Mouse (Mus musculus) lung, postnatal 14 days (tissue): Measurements from ENCODE around the gene Ppfia2.
A peak's percentile ranks its signal among the peaks of the same experiment; 100 is the strongest.

Experiments used
- DNase-seq: peaks from one replicate; pipeline ENCODE4 v3.0.0; 2021

Gene Ppfia2

DNA sequence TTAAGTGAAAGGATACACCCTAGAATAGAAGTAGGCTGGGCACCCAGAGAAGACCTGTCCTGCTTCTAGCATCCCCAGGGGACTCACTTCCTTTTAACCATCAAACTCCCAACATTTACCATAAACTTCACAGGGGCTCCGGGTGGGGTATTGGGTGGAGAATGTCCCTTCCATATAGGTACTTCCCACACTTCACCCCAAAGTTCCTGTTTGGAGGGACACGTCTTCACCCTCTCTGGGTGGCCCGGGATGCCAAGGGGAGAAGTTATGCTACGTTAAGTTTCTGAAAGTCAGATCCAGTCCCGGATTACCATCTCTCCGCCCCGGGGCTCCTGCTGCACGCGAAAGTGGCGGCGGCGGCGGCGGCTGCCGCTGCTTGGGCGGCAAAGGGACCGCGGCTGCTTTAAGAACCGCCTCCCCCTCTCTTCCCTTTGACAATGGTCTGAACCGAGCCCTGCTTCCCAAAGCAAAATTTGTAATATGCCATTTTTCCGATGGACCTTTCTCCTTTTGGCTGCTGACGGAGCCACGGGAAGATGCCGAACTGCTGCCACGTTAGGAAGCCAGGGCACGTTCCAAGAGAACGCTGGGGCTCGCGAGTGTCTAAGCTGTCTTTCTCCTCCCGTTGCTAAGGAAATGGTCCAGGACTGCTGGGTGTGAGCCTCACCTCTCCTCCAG, at the start of gene Ppfia2:
Ppfia2 (plus strand) TSS at position 485 of the 678 bp plus-strand sequence.
- DNase-seq: peak; percentile 3

DNA sequence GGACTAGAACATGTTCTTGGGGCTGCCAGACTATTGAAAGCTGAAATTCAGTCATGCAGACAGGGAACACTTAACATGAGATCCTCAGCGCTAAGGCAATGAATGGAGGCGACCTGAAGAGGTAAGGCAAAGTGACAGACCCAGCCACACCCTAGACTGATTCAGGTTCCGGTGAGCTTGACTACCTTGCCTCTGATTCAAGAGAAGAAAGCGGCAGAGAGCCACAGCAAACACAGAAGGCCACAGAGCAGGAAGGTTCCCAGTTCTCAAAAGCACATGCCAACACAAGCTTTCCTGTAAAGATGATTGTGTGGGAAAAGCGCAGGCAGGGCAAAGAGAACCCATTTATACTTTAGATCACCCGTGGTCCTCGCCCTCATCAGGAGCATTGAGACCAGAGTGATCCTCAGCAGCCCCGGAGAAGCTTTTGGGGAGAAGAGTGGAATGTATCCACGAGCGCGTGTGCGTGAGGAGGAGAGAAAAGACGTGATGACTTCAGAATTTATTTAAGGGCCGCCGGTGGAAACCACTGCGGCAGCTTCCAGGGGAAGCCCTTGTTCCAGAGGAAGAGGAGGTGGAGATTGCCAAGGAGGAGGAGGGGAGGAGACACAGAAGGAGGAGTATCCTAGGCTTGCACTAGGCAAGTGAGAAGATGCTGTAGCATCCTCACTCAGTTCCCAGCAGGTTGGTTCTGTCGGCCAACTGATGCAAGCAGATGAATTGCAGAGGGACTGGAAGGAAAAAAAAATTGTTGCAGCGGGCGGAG, 1.0 kb upstream of the Ppfia2 start:
- no peak for DNase-seq

DNA sequence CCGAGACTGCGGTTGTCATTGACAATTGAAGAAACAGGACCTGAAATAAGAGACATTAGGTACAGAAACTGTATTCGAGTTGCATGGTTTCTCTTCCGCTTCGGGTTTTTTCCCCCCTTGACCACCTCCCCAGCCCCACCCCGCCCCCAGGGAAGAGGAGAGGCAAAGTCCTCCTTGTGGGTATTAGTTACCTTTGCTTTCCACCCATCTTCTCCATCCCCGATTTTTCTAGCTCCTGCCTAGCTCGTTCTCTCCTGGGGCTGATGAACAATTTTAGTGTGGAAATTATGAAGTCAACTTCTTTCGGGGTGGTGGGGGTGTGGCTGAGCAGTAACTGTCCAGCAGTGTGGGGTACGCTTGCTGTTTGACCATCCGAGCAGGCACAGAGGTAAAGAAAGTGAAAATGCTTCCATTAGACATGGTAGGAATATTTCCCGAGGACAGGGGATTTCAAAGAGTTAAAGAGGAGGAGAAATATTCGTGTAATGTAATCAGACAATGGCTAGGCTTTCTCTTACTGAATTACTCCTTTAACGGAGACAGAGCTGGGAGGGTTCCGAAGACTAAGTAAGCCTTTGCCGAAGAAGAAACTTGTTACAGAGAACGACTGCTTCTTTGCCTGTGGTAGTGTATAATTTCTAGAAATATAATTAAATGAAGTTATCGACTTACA, 530 bp downstream of the Ppfia2 start:
- DNase-seq: no peak

DNA sequence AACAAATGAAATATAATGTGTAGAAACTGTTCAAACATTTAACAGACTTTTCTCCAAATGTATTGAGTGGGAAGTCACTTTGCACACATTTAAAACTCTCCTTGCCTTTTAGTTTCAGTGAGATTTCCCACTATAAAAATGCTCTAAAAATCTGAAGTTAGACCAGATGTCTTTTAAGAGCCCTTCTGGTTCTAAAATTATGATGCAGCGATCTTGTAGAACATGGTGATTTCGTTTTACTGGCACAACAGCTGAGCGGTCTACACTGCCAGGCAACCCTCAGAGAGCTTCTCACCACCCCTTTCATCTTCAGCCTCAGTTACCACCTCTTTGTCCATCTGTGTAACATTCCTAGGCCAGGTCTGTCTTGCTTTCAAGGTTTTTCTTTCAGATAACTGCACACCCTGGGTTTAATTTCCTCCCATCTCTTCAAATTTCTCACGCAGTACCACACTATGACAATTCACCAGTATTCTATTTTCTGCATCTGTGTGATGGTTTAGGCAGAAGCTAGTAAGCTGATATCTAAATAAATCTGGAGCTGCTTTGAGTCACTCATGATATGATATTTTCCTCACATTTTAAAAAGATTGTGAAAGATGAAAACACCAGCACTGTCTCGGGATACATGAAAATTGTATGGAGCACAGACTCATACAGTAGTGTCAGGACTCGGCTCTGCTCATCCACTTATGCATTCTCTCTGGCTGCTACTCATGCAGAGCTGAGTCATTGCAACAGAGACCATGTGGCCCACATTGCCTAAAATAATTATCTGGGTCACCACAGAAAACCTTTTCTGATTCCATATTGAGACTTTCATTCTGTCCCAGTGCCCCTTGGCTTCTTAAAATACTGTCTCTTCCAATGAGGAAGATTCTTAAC, 39.4 kb downstream of the Ppfia2 start:
- no peak for DNase-seq

DNA sequence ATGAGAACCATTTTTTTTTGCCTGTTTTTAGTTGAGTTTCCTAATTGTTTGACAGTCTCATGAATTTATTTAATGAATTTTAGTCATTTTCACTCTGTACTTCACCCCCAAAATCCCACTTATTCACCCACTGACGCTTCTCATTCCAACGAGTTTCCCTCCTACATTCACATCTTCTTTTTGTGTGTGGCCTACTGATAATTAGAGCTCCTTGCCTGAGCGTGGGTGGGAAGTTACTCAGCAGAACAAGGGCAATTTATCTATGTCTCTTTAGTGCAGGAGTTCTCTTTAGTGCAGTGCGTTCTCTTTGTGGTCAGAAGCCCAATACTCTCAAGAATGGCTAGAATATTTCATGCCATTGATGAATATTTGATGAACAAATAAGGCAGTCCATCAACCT, 95.9 kb downstream of the Ppfia2 start:
- DNase-seq: no peak

DNA sequence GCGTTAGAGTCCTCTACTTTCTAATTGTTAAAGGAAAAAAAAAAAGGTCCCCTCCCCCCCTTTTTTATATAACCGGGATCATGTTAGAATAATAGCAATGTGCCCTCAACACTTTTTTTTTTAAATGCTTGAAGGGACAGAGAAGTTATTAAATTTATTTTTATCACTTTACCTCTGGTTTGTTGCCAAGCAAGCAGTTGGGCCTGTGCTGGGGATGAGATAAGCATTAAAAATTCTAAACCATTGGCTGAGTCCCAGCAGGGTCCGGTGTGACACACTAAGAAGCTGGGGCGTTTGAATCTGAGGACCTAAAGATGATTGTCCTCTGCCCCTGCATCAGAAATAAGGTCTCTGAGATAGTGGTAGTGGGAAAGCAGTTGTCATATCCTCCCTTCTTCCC, 114.9 kb downstream of the Ppfia2 start:
- no peak for DNase-seq

DNA sequence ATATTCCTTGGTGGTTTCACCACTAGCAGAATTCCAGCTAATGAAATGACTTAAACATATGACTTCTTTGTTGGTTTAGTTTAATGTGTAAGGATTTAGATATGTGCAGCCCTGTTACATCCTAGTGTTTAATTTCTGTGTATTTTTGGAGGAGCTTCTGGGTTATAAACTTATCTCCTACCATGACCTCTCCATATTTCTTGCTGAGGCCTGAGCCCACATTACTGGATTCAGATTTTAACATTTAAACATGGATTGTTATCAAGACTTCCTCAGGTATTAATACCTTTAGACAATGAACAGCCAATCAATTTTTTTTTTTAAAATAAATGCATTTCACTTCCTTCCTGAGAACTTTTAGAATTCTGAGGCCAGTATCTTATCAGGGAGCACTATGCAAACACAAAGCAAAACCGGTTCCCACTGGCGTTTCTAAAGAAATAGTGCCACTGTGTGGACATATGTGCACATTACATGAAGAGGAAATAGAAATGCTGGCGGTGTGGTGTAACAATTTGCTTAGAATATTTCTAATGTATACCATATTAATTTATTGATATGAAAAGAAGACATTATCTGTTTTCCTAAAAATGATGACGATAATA, 115.4 kb downstream of the Ppfia2 start:
- DNase-seq: peak; percentile 10

DNA sequence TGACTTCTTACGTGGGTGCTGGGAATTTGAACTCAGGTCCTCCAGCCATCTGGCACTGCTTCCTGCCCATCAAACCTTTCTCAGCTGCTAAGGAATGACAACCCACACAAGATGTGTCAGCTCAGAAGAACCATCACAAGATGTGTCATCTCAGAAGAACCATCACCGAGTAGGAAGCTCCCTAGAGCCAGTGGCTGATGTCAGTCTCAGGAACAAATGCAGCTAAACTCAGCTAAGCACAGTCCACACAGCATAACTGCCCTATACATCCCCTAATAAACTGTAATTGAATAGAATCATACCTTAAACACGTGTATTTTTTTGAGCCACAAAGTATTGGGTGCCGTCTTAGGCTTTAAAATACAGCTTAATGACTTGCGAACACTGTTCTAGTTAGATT, 117.7 kb downstream of the Ppfia2 start:
- DNase-seq: no peak

DNA sequence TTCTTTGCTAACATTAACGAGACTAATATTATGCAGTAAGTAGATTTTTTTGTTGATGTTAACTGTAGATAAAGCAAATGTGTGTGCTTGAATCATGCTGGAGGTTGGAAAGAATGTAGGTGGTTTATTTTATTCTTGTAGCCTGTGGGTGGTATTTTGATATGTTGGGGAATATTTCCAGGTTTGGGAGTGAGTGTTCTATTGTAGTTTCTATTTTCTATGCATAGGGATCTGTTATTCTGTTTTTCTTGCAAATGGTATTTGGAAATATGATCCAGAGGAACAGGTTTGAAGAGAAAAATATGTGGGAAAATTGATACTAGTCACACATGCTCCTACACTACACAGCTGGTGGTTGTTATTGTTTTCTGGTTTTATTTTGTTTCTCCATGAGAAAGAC, 120.8 kb downstream of the Ppfia2 start:
- DNase-seq: no peak

DNA sequence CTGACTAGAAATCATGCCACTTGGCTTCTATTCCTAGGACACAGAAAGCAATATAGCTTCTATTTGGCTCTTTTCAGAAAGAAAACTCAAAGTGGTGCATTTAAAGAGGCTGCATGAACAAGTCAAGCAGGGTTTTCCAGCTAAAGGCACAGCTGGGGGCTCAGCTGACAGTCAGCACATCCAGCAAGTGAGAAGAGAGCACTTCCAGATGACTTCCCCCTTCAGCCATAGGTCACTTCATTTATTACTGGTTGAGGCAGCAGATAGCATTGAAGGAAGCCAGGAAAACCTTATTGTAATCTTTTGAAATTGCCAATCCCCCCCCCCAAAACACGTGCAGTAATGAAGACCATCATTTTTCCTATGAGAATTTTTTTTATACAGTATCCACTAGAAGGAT, 126.8 kb downstream of the Ppfia2 start:
- DNase-seq: no peak

DNA sequence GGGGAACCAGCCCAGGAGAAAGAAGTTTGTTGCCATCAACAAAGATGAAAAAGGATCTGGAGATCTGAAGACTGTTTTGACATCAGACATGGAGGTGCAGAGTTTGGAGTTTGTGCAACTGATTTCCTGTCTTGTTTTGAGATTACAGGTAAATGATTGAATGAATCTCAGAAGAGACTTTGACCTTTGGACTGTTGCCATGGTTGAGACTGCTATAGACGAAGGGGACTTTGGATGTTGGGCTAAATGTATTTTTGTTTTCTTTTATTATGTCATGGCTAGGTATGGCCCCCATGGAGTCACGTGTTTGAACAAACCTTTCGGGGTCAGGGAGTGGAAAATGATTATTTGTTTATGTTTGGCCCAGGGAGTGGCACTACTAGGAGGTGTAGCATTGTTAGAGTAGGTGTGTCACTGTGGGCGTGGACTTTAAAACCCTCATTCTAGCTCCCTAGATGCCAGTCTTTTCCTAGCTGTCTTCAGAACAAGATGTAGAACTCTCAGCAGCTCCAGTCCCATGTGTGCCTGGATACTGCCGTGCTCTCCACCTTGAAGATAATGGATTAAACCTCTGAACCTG, 133.3 kb downstream of the Ppfia2 start:
- no peak for DNase-seq

DNA sequence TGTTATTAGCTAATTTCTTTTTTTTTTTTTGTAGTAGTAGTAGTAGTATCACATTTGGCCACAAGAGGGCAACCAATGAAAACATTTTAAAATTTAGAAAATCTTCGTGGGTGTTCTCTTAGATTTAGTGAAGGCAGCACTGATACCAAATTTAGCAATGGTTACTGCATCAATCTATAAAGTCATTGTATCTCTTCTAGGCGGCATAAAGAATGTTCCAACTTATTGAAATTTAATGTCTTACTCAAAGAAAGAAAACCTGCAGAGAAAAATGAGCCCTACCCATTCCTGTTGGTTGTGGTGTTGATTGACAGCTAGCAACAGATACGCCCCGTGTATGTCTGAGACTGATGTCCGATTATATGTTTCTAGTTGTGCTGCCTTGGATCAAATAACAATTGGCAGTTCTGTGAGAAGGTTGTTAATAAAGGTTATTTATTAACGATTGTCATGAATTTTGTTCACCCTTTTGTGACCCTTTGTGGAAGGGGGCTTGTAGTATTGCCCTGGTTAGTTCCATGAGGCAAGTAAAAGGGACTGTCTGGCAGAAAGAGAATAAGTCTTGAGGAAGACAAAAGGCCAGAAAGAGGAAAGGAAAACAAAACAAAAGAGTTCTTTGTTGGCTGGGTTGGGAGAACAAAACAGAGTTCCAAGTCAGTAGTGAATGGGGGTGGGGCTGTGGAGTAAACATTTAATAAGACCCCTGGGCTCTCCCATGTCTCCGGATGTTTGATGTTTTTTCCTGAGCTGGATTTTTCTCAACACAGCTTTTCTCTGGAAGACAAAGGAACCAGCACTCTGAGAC, 139.2 kb downstream of the Ppfia2 start:
- no peak for DNase-seq

DNA sequence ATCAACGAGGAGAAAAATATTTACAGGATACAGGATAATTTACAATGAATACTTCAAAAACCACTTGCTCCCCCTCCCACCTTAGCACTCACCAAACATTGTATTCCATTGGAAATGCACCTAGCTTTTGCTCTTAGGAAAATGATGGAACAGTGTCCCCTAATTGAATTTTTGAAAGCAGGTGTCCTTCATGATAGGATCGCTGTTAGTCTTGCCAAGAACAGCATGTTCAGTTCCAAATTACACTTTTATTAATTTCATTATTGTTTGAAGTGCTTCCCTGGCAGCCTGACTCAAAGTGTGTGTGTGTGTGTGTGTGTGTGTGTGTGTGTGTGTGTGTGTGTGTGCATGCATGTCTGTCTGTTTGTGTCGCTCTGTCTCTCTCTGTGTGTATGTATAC, 140.1 kb downstream of the Ppfia2 start:
- no peak for DNase-seq

DNA sequence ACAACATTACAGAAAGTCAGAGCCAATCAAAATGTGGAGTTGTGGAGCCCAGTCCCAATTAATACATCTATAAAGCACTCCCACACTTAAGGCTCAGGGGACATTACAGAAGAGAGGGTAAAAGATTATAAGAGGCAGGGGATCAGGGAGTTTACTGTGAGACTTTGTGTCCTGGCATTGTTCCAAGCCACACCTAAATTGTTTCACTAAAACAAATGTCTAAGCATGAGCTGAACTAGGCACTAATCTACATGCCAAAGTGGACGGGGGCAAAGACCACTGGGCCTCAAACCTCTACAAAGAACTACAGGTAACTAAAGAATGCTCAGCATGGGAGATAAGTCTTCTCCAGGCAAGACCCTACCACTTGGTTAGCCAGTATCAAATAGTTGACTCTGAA, 148.1 kb downstream of the Ppfia2 start:
- no peak for DNase-seq

DNA sequence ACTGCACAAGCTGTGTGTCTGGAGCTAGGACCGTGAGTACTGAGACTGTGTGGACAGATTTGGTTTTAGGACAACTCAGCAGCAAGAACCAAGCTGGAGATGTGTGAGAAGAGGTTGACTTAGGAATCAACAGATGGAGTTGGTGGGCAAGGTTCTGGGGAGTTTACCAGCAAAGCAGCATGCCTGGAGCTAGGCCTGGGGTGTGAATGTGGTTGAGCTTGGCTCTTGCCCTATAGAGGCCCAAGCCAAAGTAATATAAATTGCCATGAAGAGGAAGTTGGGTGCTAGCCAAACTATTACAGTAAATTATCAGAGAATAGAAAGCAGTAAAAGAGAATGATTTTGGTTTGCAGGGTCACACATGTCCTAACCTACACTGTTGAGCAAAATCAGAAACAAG, 150.8 kb downstream of the Ppfia2 start:
- no peak for DNase-seq

DNA sequence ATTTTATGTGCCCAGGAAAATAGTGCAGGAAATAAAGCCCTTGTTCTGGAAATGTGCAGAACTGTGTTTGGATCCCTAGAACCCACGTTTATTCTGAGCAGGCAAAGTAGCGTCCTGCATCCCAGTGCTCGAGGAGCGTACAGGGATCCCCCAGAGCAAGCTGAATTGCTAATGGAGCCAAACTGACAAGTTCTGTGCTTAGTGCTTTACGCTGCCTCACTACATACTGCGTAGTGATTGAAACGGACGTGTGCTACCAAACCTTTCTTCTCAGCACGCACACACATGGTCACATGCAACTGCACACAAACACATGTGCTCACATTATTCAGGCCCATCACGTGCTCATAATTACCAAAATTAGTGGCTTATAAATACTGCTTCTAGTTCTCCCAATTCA, 153.2 kb downstream of the Ppfia2 start:
- no peak for DNase-seq

DNA sequence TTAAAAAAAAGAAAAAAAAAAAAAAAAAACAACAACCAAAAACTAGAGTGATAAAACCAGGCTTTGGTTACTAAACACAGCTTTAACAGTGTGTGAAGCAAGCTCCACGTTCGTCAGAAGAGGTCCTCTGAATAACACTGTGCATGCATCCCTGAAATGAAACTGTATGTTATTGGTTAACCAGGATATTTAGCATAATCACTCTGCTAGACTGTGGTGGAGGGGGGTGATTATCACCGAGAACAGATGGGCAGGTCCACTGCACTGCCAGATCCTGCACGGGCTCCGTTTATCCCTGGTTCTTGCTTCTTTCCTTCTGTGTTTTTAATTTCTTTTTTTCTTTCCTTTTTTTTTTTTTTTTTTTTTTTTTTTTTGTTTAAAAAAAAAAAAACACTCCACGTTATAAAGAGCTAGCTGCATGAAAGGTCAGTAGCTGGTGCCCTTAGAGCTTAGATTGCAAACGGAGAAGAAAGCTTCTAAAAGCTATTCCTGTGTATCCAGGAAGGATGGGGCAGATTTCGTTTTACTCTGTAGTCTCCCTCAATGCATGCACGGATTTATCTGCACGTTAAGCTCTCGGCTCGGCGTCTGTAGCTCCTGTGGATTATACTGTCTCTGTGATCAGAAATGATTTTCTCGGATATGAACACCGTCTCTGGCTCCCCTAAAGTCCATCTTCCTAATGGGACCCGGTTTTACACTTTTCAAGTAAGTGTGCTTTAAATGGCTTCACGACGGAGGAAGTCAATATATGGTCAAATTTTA, 162.2 kb downstream of the Ppfia2 start:
- DNase-seq: no peak

DNA sequence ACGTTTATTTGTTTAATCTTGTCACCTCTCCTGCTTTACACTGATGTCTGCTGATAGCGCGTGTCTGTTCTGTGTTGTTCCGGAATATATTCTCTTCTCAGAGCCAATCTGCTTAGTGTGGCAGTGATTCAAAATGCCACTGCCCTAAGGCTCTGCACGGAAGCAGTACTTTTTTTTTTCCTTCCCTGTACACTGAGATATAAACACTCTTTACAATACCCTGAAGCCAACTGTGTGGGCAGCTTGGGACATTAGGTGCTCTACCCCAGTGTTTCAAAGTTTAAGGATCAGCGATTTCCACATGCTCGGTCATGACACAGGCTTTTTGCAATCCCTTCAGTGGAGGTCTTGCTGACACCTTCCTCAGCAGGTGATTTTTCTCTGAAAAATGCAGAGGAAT, 163.8 kb downstream of the Ppfia2 start:
- DNase-seq: no peak

DNA sequence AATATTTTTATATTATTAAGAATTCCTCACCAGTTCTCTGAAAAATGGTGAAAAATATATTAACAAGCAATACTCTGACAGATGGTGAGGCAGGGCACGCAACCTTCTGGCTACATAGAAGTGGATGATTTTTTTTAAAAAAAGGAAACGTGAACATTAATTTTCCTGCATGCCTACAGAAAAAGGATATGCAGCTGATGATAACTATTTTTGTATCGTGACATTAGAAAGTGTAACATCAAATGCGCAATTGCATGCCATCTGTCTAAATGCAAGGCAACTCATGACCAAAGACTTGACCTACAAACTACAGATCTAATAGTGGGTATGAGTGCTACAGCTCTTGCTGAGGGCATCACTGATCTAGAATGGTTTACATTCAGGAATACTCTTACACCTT, 182.1 kb downstream of the Ppfia2 start:
- no peak for DNase-seq

DNA sequence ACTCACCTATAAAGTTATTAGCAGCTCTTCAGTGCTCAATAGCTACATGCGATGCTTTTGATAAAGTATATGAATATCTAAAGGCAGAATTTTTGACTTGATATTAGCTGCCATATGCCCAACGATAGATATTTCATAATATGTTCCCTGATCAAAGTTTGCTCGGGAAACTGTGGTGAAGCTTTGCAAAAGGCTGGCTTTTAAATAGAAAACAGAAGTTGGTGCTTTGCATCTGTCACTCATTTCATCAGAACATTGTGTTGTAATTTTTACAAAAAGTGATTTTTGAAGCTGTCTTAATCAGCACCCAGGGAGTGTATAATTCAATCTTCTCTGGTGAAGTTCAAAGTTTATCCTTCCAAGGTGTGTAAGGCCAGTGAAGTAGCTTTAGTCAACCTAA, 195.1 kb downstream of the Ppfia2 start:
- DNase-seq: no peak

DNA sequence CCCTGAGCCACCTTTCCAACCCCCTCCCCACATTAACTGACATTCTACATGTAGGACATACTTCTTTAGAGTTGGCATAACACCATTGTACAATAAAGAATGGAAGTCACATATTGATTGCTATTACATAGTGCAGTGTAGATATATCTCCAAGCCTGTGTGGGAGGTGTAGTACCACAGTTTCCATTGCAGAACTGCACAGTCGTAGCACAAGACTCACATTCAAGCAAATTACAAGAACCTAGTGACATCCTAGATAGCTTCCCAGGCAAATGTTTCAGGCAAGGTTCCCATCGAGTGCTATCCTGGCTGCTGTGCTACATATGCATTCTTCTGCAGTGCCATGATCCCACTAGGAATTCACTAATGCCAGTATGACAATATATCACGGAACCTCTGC, 200.0 kb downstream of the Ppfia2 start:
- DNase-seq: no peak
